Mouse (Mus musculus) myocyte (in vitro differentiated cells): Measurements from ENCODE around the gene Rbm20.

Source experiments
- CEBPB ChIP-seq: IDR thresholded peaks from 2 replicates; pipeline ENCODE4 v1.6.1; 2011; ENCODE audit warnings: mild to moderate bottlenecking, moderate library complexity; ENCODE audit not compliant: poor library complexity, insufficient read depth, severe bottlenecking
- USF1 ChIP-seq: IDR thresholded peaks from one replicate; pipeline ENCODE4 v1.6.1; 2011; ENCODE audit warnings: low read depth, mild to moderate bottlenecking, control low read depth, moderate library complexity

GRCm38 (mm10) chr19:53880460-53880859 lies 203.4 kb downstream of the Rbm20 start:
- no peak for TF ChIP-seq CEBPB
- no peak for TF ChIP-seq USF1
